Mouse (Mus musculus) heart, embryonic 14.5 days (tissue): ENCODE results near the gene Rbbp5. TPM values are rescaled to one million over a fixed set of nuclear protein-coding genes. Genes with fewer than 3 reads are reported as not detected.

ENCODE experiments used
- ATAC-seq: fragments of 200-750 bp; cut with Nextera tagmentation; 2 replicates; pipeline ENCODE4 v1.8.0; 2017; ENCODE audit warnings: low read depth, moderate TSS enrichment; ENCODE audit not compliant: insufficient number of reproducible peaks, insufficient read depth, low FRiP score
- H3K27ac ChIP-seq, 2 experiments: fragments of 200-500 bp in 1 of 2; fragments of 300-500 bp in 1 of 2; sonication (generic) in 1 of 2; replicated peaks in 1 of 2; 2 replicates each; pipeline ENCODE4 v1.5.1; 2012 to 2014; ENCODE audit warnings: low read depth in 2 of 2, low read length in 2 of 2, control low read depth in 1 of 2, mild to moderate bottlenecking in 1 of 2, mixed read lengths in 1 of 2; ENCODE audit not compliant: control insufficient read depth in 1 of 2, insufficient read depth in 1 of 2
- H3K27me3 ChIP-seq: fragments of 300-500 bp; sonication (generic); 2 replicates; pipeline ENCODE4 v1.6.1; 2014; ENCODE audit warnings: mild to moderate bottlenecking, low read length, control low read depth; ENCODE audit not compliant: control insufficient read depth, insufficient read depth
- H3K36me3 ChIP-seq: fragments of 300-500 bp; sonication (generic); 2 replicates; pipeline ENCODE4 v1.6.1; 2014; ENCODE audit warnings: mild to moderate bottlenecking, control low read depth, low read length, mixed read lengths; ENCODE audit not compliant: control insufficient read depth, insufficient read depth
- H3K4me1 ChIP-seq, 2 experiments: fragments of 200-500 bp in 1 of 2; fragments of 300-500 bp in 1 of 2; sonication (generic) in 1 of 2; 2 replicates each; pipeline ENCODE4 v1.6.1; 2012 to 2014; ENCODE audit warnings: low read length in 2 of 2, control low read depth in 1 of 2, mixed read lengths in 1 of 2; ENCODE audit not compliant: control insufficient read depth in 2 of 2, insufficient read depth in 2 of 2
- H3K4me2 ChIP-seq: fragments of 300-500 bp; sonication (generic); 2 replicates; pipeline ENCODE4 v1.6.1; 2014; ENCODE audit warnings: mild to moderate bottlenecking, low read length
- H3K4me3 ChIP-seq, 2 experiments: fragments of 200-500 bp in 1 of 2; fragments of 300-500 bp in 1 of 2; sonication (generic) in 1 of 2; 2 replicates each; pipeline ENCODE4 v1.5.1; 2012 to 2014; ENCODE audit warnings: low read length in 2 of 2, mild to moderate bottlenecking in 2 of 2, control low read depth in 1 of 2, low read depth in 1 of 2, moderate library complexity in 1 of 2; ENCODE audit not compliant: control insufficient read depth in 1 of 2, insufficient read depth in 1 of 2
- H3K9ac ChIP-seq: fragments of 300-500 bp; sonication (generic); 2 replicates; pipeline ENCODE4 v1.6.1; 2014; ENCODE audit warnings: mild to moderate bottlenecking, low read length
- H3K9me3 ChIP-seq: fragments of 300-500 bp; sonication (generic); 2 replicates; pipeline ENCODE4 v1.6.1; 2016; ENCODE audit warnings: low read length, control low read depth; ENCODE audit not compliant: control insufficient read depth
- WGBS: fragments of 180-500 bp; shearing (Covaris S2); extraction: QIAGEN DNeasy Blood & Tissue Kit; methylation state at CpG from one replicate; pipeline ENCODE4 v1.1.7; 2014; 5-methylcytosine and 5-hydroxymethylcytosine counted together
- polyA plus RNA-seq: library from polyadenylated mRNA; unstranded; fragments of >200 nt; fragmentation: Nextera tagmentation; extraction: Ambion mirVana; gene quantifications from 2 replicates; pipeline ENCODE4 v1.2.1, GENCODE M21; 2014

Rbbp5 gene
- polyA plus RNA-seq, 1 experiment from 2014 or later = 27.7 TPM

DNA sequence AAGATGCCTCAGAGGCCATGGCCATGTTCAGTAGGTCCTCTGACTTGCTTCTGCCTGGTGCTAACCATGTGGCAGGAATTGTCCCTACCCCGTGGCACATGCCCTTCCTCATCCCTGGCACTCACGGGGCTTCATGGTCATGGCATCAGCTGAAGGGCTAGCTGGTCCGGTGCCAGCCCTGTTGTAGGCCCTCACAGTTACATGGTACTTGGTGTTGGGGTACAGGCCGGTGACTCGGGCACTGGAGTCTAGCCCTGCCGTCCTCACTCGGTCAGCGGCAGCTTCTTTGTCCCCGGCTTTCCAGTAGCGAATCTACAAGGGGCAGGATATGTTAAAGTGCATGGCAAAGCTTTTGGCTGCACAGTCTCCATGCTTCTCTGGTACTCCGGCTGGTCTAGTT, 39.6 kb downstream of the Rbbp5 start:
- Histone ChIP-seq H3K27me3 (0 out of 2 replicates have a peak, but pooled peaks cover 9% of the 10 kb centered on the region), H3K27ac (no peak overlapping the region), H3K36me3 (no peaks in the 10 kb centered on the region), H3K4me2 (no peak overlapping the region), H3K9ac (no peak overlapping the region), H3K9me3 (no peaks in the 10 kb centered on the region), H3K4me3 (no peak overlapping the region), H3K4me1 (no peaks in the 10 kb centered on the region)
- 84% methylated on average over 11 of the region's 11 CpGs for WGBS
- no peak for ATAC-seq

DNA sequence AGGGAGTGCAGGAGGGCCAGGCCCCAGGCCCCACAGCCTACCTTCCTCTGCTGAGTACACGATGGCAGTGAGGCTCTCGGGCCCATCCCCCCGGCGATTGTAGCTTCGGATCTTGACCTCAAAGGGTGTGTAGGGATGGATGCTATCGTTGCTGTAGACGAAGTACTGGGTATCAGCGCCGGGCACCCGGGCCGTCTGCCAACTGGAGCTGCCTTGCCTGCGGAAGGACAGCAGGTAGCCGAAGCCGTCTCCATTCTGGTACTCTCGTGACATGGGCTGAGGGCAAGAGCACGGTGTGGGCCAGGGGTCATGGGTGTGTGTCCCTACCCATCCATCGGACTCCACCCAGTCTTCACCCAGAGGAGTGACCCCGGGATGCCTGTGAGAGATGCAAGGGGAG, 41.5 kb downstream of the Rbbp5 start:
- H3K9ac ChIP-seq = no peak overlapping the region
- no peaks in the 10 kb centered on the region for H3K36me3 ChIP-seq
- H3K9me3 ChIP-seq = no peaks in the 10 kb centered on the region
- no peak for ATAC-seq
- no peaks in the 10 kb centered on the region for H3K4me1 ChIP-seq
- H3K4me2 ChIP-seq = no peak overlapping the region
- H3K27me3 ChIP-seq = no peaks in the 10 kb centered on the region
- no peak overlapping the region for H3K27ac ChIP-seq
- no peak overlapping the region for H3K4me3 ChIP-seq
- 74% methylated on average over 18 of the region's 18 CpGs for WGBS

DNA sequence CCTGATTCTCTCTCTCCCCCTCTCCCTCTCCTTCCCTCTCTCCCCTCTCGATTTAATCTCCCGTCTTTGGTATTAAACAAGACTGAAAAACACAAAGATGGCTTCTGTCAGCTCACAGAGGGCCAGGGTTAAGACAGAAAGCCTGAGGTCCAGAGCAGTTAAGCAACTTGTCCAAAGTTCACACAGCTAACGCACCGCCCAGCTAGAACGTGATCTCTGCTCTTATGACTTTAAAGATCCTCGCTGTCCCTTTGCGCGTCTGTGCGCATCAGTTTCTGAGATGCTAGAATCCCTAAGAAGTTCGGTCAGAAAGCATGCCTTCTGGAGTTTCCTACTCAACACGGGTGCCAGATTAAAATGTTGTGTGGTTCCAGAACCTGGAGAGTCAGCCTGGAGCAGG, 42.6 kb downstream of the Rbbp5 start:
- Histone ChIP-seq H3K4me3 (no peak overlapping the region), H3K4me2 (no peak overlapping the region), H3K27me3 (no peaks in the 10 kb centered on the region), H3K27ac (no peak overlapping the region), H3K9me3 (no peaks in the 10 kb centered on the region), H3K36me3 (no peaks in the 10 kb centered on the region), H3K4me1 (no peaks in the 10 kb centered on the region), H3K9ac (no peak overlapping the region)
- no peak for ATAC-seq
- WGBS = 87% methylated on average over 11 of the region's 11 CpGs

DNA sequence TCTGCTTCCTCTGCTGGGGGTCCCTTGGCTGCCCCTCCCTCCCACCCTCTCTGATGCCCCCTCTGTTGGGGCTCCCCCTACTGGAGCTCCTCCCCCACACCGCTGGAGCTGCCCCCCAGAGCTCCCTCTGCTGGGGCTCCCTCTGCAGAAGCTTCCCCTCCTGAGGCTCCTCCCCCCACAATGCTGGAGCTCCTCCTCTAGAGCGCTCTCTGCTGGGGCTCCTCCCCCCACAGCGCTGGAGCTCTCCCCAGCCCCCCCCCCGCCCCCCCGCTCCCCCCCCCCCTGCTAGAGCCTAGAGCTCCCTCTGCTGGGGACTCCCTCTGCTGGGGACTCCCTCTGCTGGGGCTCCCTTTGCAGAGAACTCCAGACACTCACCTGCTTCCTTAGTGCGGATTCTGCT, 43.6 kb downstream of the Rbbp5 start:
- H3K36me3 ChIP-seq = no peaks in the 10 kb centered on the region
- no peak overlapping the region for H3K9ac ChIP-seq
- ATAC-seq = 0 out of 2 replicates have a peak, but pooled peaks have one; percentile 34
- no peak overlapping the region for H3K27ac ChIP-seq
- H3K4me2 ChIP-seq = no peak overlapping the region
- H3K27me3 ChIP-seq = peaks cover 10% of the 10 kb centered on the region
- no peak overlapping the region for H3K4me3 ChIP-seq
- 46% methylated on average over 2 of the region's 6 CpGs for WGBS
- no peaks in the 10 kb centered on the region for H3K9me3 ChIP-seq
- H3K4me1 ChIP-seq = no peaks in the 10 kb centered on the region

DNA sequence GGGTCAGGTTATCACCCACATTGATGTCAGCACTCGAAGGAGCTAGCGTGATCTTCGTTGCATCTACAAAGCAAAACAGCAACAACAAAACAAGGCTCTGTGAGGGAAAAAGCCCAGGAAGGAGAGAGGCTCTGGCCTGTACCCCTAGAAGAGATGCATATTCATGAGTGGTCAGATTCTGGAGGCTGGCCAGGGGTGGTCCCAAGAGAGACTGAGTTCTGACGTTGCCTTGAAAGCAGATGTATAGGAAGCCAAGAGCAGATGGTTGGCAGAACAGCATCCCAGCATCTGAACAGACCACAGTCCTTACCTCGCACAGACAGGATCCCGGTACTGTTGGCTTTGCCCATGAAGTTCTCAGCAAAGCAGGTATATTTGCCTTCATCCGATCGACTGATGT, 45.9 kb downstream of the Rbbp5 start:
- H3K9ac ChIP-seq = no peak overlapping the region
- H3K4me1 ChIP-seq = 0 out of 4 replicates have a peak, but pooled peaks cover 0 to 2% of the 10 kb centered on the region in 2 experiments
- no peaks in the 10 kb centered on the region for H3K9me3 ChIP-seq
- no peak for ATAC-seq
- no peak overlapping the region for H3K4me3 ChIP-seq
- 76% methylated on average over 8 of the region's 8 CpGs for WGBS
- no peak overlapping the region for H3K27ac ChIP-seq
- no peaks in the 10 kb centered on the region for H3K36me3 ChIP-seq
- no peak overlapping the region for H3K4me2 ChIP-seq
- H3K27me3 ChIP-seq = peaks cover 18% of the 10 kb centered on the region

DNA sequence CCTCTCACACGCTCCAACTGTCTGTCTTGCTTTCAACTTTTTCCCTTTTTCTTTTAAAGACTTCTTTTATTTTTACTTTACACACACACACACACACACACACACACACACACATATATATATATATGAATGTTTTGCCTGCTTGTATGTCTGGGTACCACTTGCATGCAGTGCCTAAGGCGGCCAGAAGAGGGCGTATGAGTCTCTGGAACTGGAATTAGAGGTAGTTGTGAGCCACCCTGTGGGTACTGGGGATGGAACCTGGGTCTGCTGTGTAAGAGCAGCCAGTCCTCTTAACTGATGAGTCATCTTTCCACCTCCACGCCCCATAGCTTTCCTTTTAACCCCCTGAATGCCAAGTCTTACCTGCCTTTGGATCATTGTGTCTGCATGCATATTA, 46.8 kb downstream of the Rbbp5 start:
- no peak for ATAC-seq
- 27% methylated on average over 4 of the region's 4 CpGs for WGBS
- no peak overlapping the region for H3K27ac ChIP-seq
- H3K4me1 ChIP-seq = 0 out of 4 replicates have a peak, but pooled peaks cover 0 to 2% of the 10 kb centered on the region in 2 experiments
- peaks cover 18% of the 10 kb centered on the region for H3K27me3 ChIP-seq
- H3K9me3 ChIP-seq = no peaks in the 10 kb centered on the region
- H3K4me2 ChIP-seq = no peak overlapping the region
- H3K9ac ChIP-seq = no peak overlapping the region
- H3K36me3 ChIP-seq = no peaks in the 10 kb centered on the region
- H3K4me3 ChIP-seq = no peak overlapping the region

DNA sequence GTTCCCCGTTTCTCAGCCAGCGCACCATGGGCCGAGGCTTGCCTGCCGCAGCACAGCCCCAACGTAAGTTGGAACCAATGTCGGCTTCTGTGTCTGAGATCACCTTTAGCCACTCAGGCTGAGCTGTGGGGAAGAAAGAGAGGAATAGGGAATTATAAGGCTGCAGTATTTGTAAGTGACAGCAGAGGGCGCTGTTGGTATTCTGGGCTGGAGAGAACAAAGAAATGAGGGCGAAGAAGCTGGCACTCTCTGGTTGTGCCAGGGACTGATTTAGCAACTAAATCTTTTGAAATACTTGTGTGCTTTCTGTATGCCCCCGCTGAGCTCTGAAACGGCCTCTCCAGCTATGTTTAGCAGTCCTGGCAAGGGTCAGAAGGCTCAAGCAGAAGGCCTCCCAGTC, 48.7 kb downstream of the Rbbp5 start:
- peaks cover 18% of the 10 kb centered on the region for H3K27me3 ChIP-seq
- H3K4me1 ChIP-seq = peaks cover 0 to 2% of the 10 kb centered on the region in 2 experiments; a peak in 1 of 4 replicates
- no peak overlapping the region for H3K4me3 ChIP-seq
- 0 out of 2 replicates have a peak overlapping the region, but pooled peaks have one; percentile 8 for H3K9ac ChIP-seq
- H3K4me2 ChIP-seq = no peak overlapping the region
- 6% methylated on average over 10 of the region's 10 CpGs for WGBS
- H3K9me3 ChIP-seq = no peaks in the 10 kb centered on the region
- ATAC-seq = no peak
- no peak overlapping the region for H3K27ac ChIP-seq
- no peaks in the 10 kb centered on the region for H3K36me3 ChIP-seq

DNA sequence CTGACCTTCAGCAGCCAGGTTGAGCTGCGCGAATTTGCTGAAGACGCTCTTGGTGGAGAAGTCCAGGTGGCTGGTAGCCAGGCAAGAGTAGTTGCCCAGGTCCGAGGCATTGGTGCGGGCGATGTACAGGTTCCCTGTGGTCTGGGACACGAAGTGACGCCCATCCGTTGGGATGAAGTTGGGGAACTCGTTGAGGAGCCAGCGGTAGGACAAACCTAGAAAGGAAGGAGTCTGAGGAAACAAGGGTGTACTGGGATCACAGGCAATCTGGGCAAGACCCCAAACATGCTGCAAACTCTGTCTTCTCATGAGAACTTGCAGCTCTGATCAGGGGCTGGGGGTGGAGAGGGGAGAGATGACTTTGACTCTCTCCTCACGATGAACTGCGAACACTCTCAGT, 50.9 kb downstream of the Rbbp5 start:
- no peak overlapping the region for H3K4me3 ChIP-seq
- ATAC-seq = no peak
- no peaks in the 10 kb centered on the region for H3K9me3 ChIP-seq
- H3K36me3 ChIP-seq = no peaks in the 10 kb centered on the region
- H3K4me2 ChIP-seq = no peak overlapping the region
- H3K9ac ChIP-seq = no peak overlapping the region
- peaks cover 0 to 2% of the 10 kb centered on the region in 2 experiments; a peak in 1 of 4 replicates for H3K4me1 ChIP-seq
- 86% methylated on average over 13 of the region's 13 CpGs for WGBS
- peaks cover 35% of the 10 kb centered on the region for H3K27me3 ChIP-seq
- H3K27ac ChIP-seq = no peak overlapping the region
